12 mouse cellular contexts compared by ENCODE assay signal in the genomic region with DNA sequence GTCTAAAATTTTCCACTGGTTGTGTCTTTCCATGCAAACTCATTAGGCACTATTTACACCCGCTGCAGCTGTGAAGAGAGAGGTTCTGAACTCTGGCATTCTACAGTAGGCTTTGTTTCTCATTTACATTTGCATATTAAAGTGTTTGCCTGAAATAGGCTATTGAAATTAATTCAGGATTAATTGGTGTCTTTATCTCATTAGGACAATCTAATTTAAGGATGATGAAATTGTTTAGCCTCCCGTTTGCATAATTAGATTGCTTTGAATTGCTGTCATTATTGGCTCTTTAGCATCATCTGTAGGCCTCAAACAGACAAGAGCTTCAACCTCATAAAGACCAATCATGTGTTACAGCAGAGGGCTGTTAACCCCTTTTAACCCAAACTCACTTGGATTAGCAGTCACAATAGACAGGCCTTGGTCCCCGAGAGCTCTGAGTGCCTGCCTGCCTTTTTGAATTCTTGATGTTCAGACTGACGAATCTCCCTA.
DNase-seq lines count a peak whose midpoint lies in the region; ATAC-seq and TF ChIP-seq lines count a peak whose summit lies in the region.
"Had no signal": no experiment of that assay in that cellular context is flagged by ENCODE, and none has a peak within 500 bp of the region (broad histone marks: within the 10 kb centered on the region; RNA-seq: fewer than 3 reads in every experiment).

No protein-coding gene starts in this region.

- H3K4me3 ChIP-seq in midbrain, embryonic 12.5 days: no peak overlapping the region
- no peak overlapping the region for H3K4me3 ChIP-seq in midbrain, embryonic 10.5 days
- H3K4me3 ChIP-seq in forebrain, embryonic 13.5 days: no peak overlapping the region
- H3K4me3 ChIP-seq in hindbrain, embryonic 16.5 days (ENCODE audit: low read length): no peak overlapping the region
- no peak overlapping the region for H3K4me3 ChIP-seq in lung, adult 2 months (replicated peaks; ENCODE audit: extremely low read depth, low read depth, low read length)
- H3K4me3 ChIP-seq: heart, embryonic 15.5 days had no signal

- H3K27ac ChIP-seq in midbrain, embryonic 12.5 days (replicated peaks): no peak overlapping the region
- H3K27ac ChIP-seq in midbrain, embryonic 10.5 days (replicated peaks): no peak overlapping the region
- H3K27ac ChIP-seq in forebrain, embryonic 13.5 days: peak overlapping the region; percentile 48; the same call in 1 of the 2 replicates
- H3K27ac ChIP-seq in hindbrain, embryonic 16.5 days (ENCODE audit: low read depth, low read length): no peak overlapping the region
- H3K27ac ChIP-seq: heart, embryonic 15.5 days; liver, embryonic 14.5 days had no signal

- H3K36me3 ChIP-seq in midbrain, embryonic 12.5 days: no peaks in the 10 kb centered on the region
- H3K36me3 ChIP-seq in midbrain, embryonic 10.5 days: no peaks in the 10 kb centered on the region
- H3K36me3 ChIP-seq in forebrain, embryonic 13.5 days (ENCODE audit: poor library complexity, severe bottlenecking): no peaks in the 10 kb centered on the region
- H3K36me3 ChIP-seq in hindbrain, embryonic 16.5 days (ENCODE audit: control insufficient read depth, insufficient read depth, low read length): no peaks in the 10 kb centered on the region
- H3K36me3 ChIP-seq: heart, embryonic 15.5 days had no signal

- H3K9me3 ChIP-seq in midbrain, embryonic 12.5 days: no peaks in the 10 kb centered on the region
- no peaks in the 10 kb centered on the region for H3K9me3 ChIP-seq in midbrain, embryonic 10.5 days (replicated peaks)
- H3K9me3 ChIP-seq in forebrain, embryonic 13.5 days (replicated peaks): no peaks in the 10 kb centered on the region
- no peaks in the 10 kb centered on the region for H3K9me3 ChIP-seq in hindbrain, embryonic 16.5 days (ENCODE audit: control insufficient read depth, low read length)
- H3K9me3 ChIP-seq: heart, embryonic 15.5 days had no signal

- 35% methylated on average over 4 of the region's 4 CpGs for WGBS in midbrain, embryonic 12.5 days
- 46% methylated on average over 4 of the region's 4 CpGs for WGBS in midbrain, embryonic 10.5 days
- WGBS in forebrain, embryonic 13.5 days: 13% methylated on average over 4 of the region's 4 CpGs
- 31% methylated on average over 4 of the region's 4 CpGs for WGBS in hindbrain, embryonic 16.5 days
- 84% methylated on average over 4 of the region's 4 CpGs for WGBS in lung, adult 2 months

- no peak for TF ChIP-seq POLR2A in lung, adult 2 months (IDR thresholded peaks at IDR 0.05; ENCODE audit: borderline replicate concordance, extremely low read depth, low read depth, low read length)

- no peak for TF ChIP-seq CTCF in lung, adult 2 months (IDR thresholded peaks at IDR 0.05; ENCODE audit: insufficient read depth, low read length)

- no peak for DNase-seq in midbrain, embryonic 10.5 days (ENCODE audit: low spot score)
- DNase-seq in retina, postnatal 7 days (ENCODE audit: low read depth, low spot score): peak; percentile 23
- DNase-seq in lung, adult 2 months: no peak
- DNase-seq: cerebellum, adult 18-20 months; lung, postnatal 14 days; thymus, postnatal 36 days had no signal

- H3K4me2 ChIP-seq in midbrain, embryonic 12.5 days (replicated peaks): no peak overlapping the region
- 0 out of 2 replicates have a peak overlapping the region, but pooled peaks have one; percentile 24 for H3K4me2 ChIP-seq in forebrain, embryonic 13.5 days
- H3K4me2 ChIP-seq in hindbrain, embryonic 16.5 days (ENCODE audit: low read length): no peak overlapping the region
- H3K4me2 ChIP-seq: heart, embryonic 15.5 days had no signal

- no peak overlapping the region for H3K9ac ChIP-seq in midbrain, embryonic 12.5 days (replicated peaks)
- no peak overlapping the region for H3K9ac ChIP-seq in forebrain, embryonic 13.5 days
- H3K9ac ChIP-seq in hindbrain, embryonic 16.5 days (ENCODE audit: low read depth, low read length): no peak overlapping the region
- H3K9ac ChIP-seq: heart, embryonic 15.5 days; liver, embryonic 14.5 days had no signal

- H3K4me1 ChIP-seq in midbrain, embryonic 12.5 days: peaks cover 3% of the 10 kb centered on the region; the same call in 1 of the 2 replicates
- H3K4me1 ChIP-seq in midbrain, embryonic 10.5 days: peaks cover 11% of the 10 kb centered on the region
- peaks cover 22% of the 10 kb centered on the region for H3K4me1 ChIP-seq in forebrain, embryonic 13.5 days
- no peaks in the 10 kb centered on the region for H3K4me1 ChIP-seq in hindbrain, embryonic 16.5 days (ENCODE audit: control insufficient read depth, insufficient read depth, low read depth, low read length)
- no peaks in the 10 kb centered on the region for H3K4me1 ChIP-seq in lung, adult 2 months (ENCODE audit: control insufficient read depth, insufficient read depth, low read length)

- H3K27me3 ChIP-seq in midbrain, embryonic 12.5 days: no peaks in the 10 kb centered on the region
- no peaks in the 10 kb centered on the region; the same call in 1 of the 2 replicates for H3K27me3 ChIP-seq in midbrain, embryonic 10.5 days (ENCODE audit: low read depth, poor library complexity, severe bottlenecking)
- H3K27me3 ChIP-seq in forebrain, embryonic 13.5 days: peaks cover 22% of the 10 kb centered on the region
- no peaks in the 10 kb centered on the region; the same call in 1 of the 2 replicates for H3K27me3 ChIP-seq in hindbrain, embryonic 16.5 days (replicated peaks; ENCODE audit: control insufficient read depth, insufficient read depth, low read length)
- H3K27me3 ChIP-seq: heart, embryonic 15.5 days had no signal

- ATAC-seq in midbrain, embryonic 12.5 days (ENCODE audit: low FRiP score, low read depth): peak; percentile 74
- ATAC-seq in forebrain, embryonic 13.5 days: peak; percentile 95
- peak; percentile 60; the same call in 1 of the 2 replicates for ATAC-seq in hindbrain, embryonic 16.5 days
- ATAC-seq in CD4-positive, CD25-positive, alpha-beta regulatory T cell, adult 4 months: no peak
